Mouse (Mus musculus) thymus, postnatal 25 days (tissue): ENCODE results near the gene Nrp1.

Experiments used
- DNase-seq: peaks from one replicate; pipeline ENCODE4 v3.0.0; 2022

The Nrp1 gene

GRCm38 (mm10) chr8:128424626-128425333 is 66.4 kb downstream of the Nrp1 start:
- no peak for DNase-seq

GRCm38 (mm10) chr8:128427071-128427470 is 68.7 kb downstream of the Nrp1 start:
- no peak for DNase-seq

- DNase-seq = no peak
Measured at GRCm38 (mm10) chr8:128428971-128429370, 70.6 kb downstream of the Nrp1 start.

GRCm38 (mm10) chr8:128431082-128431481 is 72.7 kb downstream of the Nrp1 start:
- no peak for DNase-seq

GRCm38 (mm10) chr8:128435749-128436148 is 77.3 kb downstream of the Nrp1 start:
- DNase-seq = no peak

GRCm38 (mm10) chr8:128437156-128437825 is 78.9 kb downstream of the Nrp1 start:
- no peak for DNase-seq

GRCm38 (mm10) chr8:128441407-128441806 is 83.0 kb downstream of the Nrp1 start:
- no peak for DNase-seq

GRCm38 (mm10) chr8:128445596-128445995 is 87.2 kb downstream of the Nrp1 start:
- DNase-seq = no peak

- DNase-seq = no peak
Measured at GRCm38 (mm10) chr8:128446636-128447035, 88.2 kb downstream of the Nrp1 start.

GRCm38 (mm10) chr8:128447320-128447719 is 88.9 kb downstream of the Nrp1 start:
- DNase-seq = no peak

GRCm38 (mm10) chr8:128450390-128451032 is 92.1 kb downstream of the Nrp1 start:
- no peak for DNase-seq

- DNase-seq = no peak
Measured at GRCm38 (mm10) chr8:128451121-128451520, 92.7 kb downstream of the Nrp1 start.

GRCm38 (mm10) chr8:128453471-128453870 is 95.1 kb downstream of the Nrp1 start:
- DNase-seq = no peak

- no peak for DNase-seq
Measured at GRCm38 (mm10) chr8:128454026-128454425, 95.6 kb downstream of the Nrp1 start.

- no peak for DNase-seq
Measured at GRCm38 (mm10) chr8:128457277-128457676, 98.9 kb downstream of the Nrp1 start.

- DNase-seq = no peak
Measured at GRCm38 (mm10) chr8:128459704-128460103, 101.3 kb downstream of the Nrp1 start.

- DNase-seq = no peak
Measured at GRCm38 (mm10) chr8:128461716-128462115, 103.3 kb downstream of the Nrp1 start.

GRCm38 (mm10) chr8:128463162-128463561 is 104.8 kb downstream of the Nrp1 start:
- no peak for DNase-seq

- no peak for DNase-seq
Measured at GRCm38 (mm10) chr8:128464056-128464623, 105.7 kb downstream of the Nrp1 start.

- DNase-seq = no peak
Measured at GRCm38 (mm10) chr8:128465553-128465952, 107.1 kb downstream of the Nrp1 start.

- no peak for DNase-seq
Measured at GRCm38 (mm10) chr8:128466681-128467430, 108.5 kb downstream of the Nrp1 start.

GRCm38 (mm10) chr8:128470097-128470496 is 111.7 kb downstream of the Nrp1 start:
- no peak for DNase-seq

- no peak for DNase-seq
Measured at GRCm38 (mm10) chr8:128471186-128471585, 112.8 kb downstream of the Nrp1 start.
